Mouse (Mus musculus) thymus, postnatal 25 days (tissue): ENCODE measurements around the gene Qtrt1.

Experiments used
- DNase-seq: peaks from one replicate; pipeline ENCODE4 v3.0.0; 2022

Gene Qtrt1

DNA sequence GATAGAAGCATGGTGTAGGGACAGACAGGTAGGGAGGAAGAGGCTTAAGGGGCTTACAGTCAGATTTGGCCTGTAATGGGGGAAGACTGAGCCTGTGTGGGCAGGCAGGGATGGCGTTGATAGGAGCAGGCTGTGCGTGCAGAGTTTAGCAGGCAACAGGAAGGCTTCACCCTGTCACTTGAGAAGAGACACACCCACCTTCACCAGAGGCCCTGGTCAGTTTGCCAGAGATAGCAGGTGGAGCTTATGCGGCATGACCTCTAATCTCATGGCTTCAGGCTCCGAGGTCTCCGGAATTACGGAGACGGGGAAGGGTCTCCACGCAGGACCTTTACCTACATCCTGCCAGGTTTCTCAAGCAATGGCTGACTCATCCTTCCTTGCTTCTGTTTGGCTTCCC lies 40.2 kb downstream of the Qtrt1 start:
- no peak for DNase-seq

DNA sequence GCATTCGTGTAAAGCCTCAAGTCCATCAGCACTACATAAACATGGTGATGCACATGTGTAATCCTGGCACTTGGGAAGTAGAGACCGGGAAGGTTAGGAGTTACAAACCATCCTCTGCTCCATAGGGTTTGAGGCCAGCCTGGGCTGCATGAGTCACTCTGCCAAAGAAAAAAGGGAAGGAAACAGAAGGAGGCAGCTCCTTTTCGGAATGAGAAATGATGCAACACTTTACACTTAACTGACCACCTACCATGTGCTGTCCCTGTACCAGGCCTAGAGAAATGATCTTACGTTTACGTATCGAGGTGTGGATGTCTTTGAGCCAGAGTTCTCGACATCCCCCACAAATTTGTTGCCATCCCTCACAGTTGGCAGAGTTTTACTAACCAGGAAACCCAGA lies 41.4 kb downstream of the Qtrt1 start:
- no peak for DNase-seq

DNA sequence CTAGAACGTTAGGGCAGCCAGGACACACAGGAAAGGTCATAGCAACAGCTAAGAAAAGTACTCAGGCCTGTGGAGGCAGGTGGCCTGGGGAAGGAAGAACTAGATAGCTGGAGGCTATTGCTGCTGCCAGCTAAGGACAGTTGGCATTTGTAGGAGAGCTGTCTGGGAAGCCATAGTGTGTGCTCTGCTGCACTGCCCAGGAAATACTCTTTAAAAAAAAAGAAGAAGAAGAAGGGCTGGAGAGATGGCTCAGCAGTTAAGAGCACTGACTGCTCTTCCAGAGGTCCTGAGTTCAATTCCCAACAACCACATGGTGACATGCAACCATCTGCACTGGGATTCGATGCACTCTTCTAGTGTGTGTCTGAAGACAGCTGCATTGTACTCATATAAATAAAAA lies 41.8 kb downstream of the Qtrt1 start:
- DNase-seq = no peak

DNA sequence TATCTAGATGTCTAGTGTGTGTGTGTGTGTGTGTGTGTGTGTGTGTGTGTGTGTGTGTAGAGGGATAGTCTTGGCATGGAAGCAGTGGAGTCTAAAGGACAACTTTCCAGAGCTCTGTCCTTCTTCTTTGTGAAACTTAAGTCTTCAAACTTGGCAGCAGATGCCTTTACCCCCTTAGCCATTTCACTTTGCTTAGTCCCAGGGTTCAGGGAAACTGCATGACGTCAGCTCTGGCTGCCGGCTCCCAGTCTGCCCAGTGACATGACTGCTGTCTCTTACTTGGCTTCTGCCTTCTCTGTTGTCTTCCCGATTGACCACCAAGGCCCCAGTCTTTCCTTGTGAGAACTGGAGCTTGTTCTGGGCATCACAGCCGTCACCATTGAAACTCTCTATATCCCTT lies 42.9 kb downstream of the Qtrt1 start:
- no peak for DNase-seq

DNA sequence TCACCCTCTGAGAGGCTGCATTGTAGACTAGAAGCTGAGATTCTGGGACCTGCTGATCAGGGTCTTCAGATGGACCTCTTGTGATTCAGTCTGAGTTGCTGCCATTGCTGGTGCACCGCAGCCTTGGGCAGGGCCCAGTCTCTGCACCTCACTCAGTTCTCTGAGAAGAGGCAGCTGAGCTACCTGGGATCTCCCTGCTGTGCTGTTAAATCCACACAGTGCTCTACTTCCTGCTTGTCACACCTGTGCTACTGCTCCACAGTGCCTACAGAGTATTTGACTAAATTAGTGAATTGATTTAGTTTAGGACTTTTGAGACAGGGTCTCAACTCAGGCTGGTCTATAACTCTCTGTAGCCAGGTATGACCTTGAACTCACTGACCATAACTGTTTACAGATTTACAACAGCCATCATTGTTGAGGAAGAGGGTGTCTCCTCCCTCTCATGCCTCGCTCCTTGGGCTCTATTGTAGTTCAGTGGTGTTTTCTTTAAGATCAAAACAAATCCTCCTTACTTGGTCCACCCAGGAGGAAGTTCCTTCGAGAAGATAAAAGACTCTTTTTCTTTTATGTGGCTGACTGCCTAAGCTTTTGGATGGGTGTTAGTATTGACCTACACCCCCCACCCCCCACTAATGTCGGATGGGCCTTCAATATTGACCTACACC lies 43.6 kb downstream of the Qtrt1 start:
- DNase-seq = no peak

DNA sequence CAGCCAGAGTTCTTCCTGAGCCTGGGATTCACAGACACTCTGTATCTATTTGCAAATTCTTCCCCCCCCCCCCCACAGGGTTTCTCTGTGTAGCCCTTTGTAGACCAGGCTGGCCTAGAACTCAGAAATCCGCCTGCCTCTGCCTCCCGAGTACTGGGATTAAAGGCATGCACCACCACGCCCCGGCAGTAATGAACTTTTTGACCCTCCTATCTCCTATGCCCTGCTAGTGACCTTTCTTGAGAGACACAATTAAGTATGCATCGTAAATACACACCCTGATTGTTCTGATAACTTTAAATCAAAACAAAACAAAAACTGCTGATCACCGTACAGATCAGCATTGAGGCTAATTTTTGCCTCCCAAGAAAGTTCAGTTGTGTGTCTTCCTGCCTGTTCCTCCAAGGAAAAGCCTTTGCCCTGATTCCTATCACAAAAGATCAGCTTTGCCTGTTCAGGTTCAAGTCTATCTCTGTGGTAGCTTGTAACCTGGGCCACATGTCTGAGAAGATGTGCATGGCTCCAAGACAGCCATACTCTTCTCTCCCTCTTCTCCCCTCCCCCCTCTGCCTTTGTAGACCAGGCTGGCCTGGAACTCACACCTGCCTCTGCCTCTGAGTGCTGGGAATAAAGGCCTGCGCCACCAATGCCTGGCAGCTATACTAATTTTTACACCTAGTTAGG lies 44.8 kb downstream of the Qtrt1 start:
- DNase-seq = no peak

DNA sequence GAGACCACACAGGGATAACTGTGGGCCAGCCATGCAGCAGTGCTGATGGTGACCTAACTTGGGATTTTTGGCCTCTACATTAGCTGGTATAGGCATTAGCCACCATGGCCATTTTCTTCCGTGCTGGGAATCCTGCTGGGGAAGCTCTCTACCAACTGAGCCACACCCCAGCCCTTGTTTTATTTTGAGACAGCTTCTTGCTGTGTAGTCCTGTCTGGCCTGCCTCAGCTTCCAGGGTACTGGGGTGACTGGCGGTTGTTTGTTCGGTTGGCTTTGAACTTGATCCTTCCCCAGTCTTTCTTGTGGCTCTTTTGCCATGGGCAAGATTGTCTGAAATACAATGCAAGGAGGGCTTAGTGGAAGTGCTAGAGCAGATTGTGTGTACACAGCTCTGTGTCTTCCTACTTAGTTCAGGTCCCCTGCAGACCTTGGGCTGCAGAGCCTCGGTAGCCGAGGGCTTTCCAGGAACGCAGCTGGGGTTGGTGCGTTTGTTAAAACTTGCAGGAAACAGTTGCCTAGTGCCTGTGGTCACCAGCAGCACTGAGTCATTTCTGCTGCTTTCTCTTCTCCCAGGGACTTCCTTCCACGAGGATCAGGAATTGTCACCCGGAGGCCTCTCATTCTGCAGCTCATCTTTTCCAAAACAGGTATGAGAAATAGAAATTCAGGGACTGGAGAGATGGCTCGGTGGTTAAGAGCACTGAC lies 45.4 kb downstream of the Qtrt1 start:
- no peak for DNase-seq

DNA sequence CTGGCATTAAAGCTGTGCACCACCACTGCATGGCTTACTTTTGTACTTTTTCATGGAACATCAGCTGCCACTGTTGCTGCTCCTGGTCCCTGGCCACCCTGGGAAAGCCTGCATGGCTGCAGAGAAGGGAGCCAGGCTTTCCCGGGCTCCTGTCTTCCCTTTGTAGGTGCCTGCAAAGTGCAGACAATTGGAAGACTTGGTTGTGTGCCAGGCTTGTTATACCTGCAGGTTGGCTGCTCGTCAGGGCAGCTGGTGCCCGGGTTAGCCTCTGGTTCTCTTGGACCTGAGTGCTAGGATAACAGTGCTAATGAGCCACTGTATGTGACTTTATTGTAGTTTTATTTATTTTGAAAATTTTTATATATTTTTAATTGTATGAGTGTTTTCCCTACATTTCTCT lies 47.2 kb downstream of the Qtrt1 start:
- DNase-seq = no peak

DNA sequence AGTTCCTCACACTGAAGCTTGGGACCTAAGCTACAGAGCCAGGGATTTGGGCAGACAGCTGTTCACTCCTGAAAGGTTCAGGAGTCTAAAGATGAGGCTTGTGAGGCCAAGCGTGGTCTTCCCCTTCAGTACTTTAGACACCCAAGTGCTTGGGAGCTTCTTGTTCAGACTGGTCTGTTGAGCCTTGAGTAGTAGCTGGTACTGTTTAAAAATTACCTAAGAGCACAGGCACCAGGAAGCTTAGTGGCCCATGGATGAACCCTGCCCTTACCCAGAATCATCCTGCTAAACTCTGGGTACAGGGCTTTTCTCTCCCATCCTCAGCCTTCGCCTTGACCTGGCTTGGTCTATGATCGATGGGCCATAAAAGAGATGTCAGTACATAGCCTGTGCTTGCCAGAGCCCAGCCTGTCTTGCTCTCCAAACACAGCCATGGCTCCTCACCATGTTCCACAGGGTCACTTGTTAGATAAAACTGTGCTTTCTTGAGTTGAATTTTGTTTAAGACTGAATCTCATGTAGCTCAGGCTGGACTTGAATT lies 48.8 kb downstream of the Qtrt1 start:
- DNase-seq = no peak

DNA sequence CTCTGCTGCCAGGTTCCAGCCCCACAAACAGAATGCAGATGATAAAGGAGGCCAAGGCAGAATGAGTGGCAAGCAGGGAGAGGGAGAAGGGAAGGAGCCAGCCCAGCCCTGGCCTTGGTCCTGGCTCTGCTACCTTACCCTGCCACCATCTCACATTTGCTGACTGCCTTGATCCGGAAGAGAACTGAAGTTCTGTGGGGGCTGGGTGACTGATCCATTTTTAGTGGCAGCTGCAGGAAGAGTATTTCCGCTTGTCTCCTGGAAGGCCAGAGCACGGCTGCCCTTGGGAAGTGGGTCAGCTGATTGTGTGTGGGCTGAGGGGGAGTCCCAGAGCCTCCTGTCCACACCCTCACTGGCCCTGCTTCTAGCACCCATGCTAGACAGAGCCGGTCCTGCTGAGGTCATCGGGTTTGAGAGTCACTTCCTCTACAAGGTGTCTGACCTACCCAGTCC lies 51.5 kb downstream of the Qtrt1 start:
- no peak for DNase-seq

DNA sequence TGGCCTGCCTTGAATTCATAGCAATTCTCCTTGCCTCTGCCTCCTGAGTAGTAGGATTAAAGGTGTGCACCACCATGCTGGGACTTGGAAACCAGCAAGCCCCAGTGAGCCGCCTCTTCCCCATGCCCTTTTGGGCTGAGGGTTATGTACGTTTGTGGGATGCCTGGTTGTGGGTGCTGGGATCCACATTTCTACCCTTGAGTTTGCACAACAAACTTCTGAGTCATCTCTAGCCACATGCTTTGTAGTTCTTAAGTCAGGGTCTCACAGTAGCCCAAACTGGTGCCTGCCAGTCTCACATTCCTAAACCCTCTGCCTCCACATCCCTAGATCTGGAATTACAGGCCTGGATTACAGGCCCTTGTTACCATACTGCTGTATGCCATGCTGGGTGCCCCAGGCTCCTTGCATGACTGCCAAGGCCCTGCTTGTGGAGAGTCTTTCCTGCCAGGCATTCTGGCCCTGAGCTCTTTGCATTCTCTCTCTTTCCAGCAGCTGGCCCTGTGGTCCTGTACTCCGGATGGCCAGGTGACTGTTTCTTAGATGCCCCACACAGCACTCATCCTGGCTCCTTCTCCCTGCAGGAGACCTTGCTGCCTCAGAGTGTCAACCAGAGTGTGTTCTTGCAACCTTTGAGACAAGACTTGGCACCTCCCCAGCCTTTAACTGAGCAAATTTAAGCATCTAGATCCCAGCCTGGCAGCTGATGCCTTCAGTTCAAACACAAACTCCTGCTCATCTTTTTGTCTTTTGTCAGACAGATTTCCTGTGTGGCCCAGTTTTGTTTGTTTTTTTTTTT lies 52.3 kb downstream of the Qtrt1 start:
- DNase-seq = peak; percentile 21

DNA sequence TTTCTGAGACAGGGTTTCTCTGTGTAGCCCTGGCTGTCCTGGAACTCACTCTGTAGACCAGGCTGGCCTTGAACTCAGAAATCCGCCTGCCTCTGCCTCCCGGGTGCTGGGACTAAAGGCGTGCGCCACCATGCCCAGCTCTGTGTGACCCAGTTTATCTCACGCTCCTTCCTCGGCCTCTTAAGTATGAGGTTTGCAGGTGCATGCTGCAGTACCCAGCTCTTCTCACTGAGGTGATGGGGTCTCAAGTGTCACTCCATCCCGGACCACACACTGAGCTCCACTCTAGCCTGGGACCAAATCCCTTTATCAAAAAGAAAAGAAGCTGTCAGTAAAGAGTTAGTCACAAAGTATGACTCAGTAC lies 52.9 kb downstream of the Qtrt1 start:
- peak; percentile 27 for DNase-seq

DNA sequence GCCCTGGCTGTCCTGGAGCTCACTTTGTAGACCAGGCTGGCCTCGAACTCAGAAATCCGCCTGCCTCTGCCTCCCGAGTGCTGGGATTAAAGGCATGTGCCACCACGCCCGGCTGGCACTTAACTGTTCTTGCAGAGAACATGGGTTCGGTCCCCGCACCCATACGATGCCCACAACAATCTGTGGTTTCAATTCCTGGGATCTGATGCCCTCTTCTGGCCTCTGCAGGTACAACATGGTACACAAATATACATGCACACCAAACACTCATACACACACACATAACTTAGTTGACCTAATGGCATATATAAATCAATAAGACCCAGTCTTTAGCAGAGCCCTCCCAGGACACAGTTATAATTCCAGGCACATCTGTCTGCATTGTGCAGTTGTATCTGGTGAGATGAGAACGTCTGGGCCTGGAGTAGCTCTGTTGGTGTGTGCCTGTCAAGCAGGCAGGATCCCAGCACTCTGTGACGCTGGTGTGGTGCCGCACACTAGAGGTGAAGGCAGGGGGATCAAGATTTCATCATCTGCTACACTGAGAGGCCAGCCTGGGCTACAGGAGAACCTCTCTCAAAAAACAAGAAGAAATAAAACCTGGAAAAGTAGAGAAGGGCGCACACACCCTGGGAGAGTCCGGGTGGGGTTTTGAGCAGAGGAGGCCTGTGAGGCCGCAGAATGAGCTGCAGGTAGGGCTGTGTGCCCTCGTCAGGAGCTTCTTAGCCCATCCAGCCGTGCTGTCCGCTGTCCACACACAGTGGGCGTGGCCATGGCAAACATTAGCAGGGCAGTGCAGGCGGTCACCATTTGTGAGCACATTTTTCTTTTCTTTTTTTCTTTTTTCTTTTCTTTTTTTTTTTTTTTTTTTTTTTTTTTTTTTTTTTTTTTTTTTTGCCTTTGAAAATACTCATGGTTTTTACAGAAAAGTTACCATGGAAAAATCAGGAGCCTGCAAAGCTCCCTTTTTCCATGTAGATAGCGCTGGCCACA lies 57.7 kb downstream of the Qtrt1 start:
- peak; percentile 75 for DNase-seq
